Mouse (Mus musculus): Measurements from ENCODE around the gene Glb1. TPM values are rescaled to one million over a fixed set of nuclear protein-coding genes. Genes with fewer than 3 reads are reported as not detected.
"Not testable (repeated sequence)": the region's sequence is repeated elsewhere in the genome, so short reads cannot be mapped to it uniquely, and the experiment has no call there.

Gene Glb1
- 25.0 and 27.2 TPM in 2 replicates for polyA plus RNA-seq (2016; fragmentation: Nextera tagmentation; extraction: Ambion mirVana)

GRCm38 (mm10) chr9:114400949-114401684, at the start of gene Glb1, which contains the start of gene Tmppe:
Glb1 (plus strand) TSS chr9:114401076.
Tmppe (plus strand) TSS chr9:114401105.
- no peaks in the 10 kb centered on the region for H3K9me3 ChIP-seq
- H3K4me3 ChIP-seq (replicated peaks), result peak within 1 kb of the TSS; percentile 84
- peak within 1 kb of the TSS; percentile 82 for H3K4me2 ChIP-seq
- peaks cover 11% of the 10 kb centered on the region for H3K4me1 ChIP-seq (replicated peaks)
- peak within 1 kb of the TSS; percentile 94 for H3K27ac ChIP-seq
- peaks cover 22% of the 10 kb centered on the region for H3K36me3 ChIP-seq
- ATAC-seq (ENCODE audit: insufficient number of reproducible peaks, insufficient read depth, low FRiP score, low TSS enrichment, low read depth), result peak; percentile 98
- H3K9ac ChIP-seq (replicated peaks), result peak within 1 kb of the TSS; percentile 89
- H3K27me3 ChIP-seq, result no peaks in the 10 kb centered on the region
- under 1% methylated on average over 73 of the region's 73 CpGs for WGBS

GRCm38 (mm10) chr9:114367783-114368470, 32.9 kb upstream of the Glb1 start:
- Histone ChIP-seq H3K27me3 (peaks cover 10% of the 10 kb centered on the region), H3K4me2 (peak overlapping the region; percentile 87), H3K36me3 (no peaks in the 10 kb centered on the region; the same call in 1 of the 2 replicates), H3K9ac (replicated peaks) (peak overlapping the region; percentile 62), H3K4me3 (replicated peaks) (peak overlapping the region; percentile 50), H3K9me3 (no peaks in the 10 kb centered on the region), H3K27ac (no peak overlapping the region), H3K4me1 (replicated peaks) (no peaks in the 10 kb centered on the region; the same call in 1 of the 2 replicates)
- peak; percentile 76; the same call in 1 of the 2 replicates for ATAC-seq (ENCODE audit: insufficient number of reproducible peaks, insufficient read depth, low FRiP score, low TSS enrichment, low read depth)
- 1% methylated on average over 48 of the region's 48 CpGs for WGBS

- Histone ChIP-seq H3K9me3 (no peaks in the 10 kb centered on the region), H3K4me2 (peak overlapping the region; percentile 87), H3K36me3 (peaks cover 5% of the 10 kb centered on the region; the same call in 1 of the 2 replicates), H3K4me1 (replicated peaks) (no peaks in the 10 kb centered on the region; the same call in 1 of the 2 replicates), H3K27ac (no peak overlapping the region), H3K27me3 (peaks cover 10% of the 10 kb centered on the region), H3K9ac (replicated peaks) (peak overlapping the region; percentile 62), H3K4me3 (replicated peaks) (peak overlapping the region; percentile 50)
- ATAC-seq (ENCODE audit: insufficient number of reproducible peaks, insufficient read depth, low FRiP score, low TSS enrichment, low read depth), result no peak
- WGBS, result 10% methylated on average over 12 of the region's 12 CpGs
Observed at GRCm38 (mm10) chr9:114368471-114368858, 32.4 kb upstream of the Glb1 start.

GRCm38 (mm10) chr9:114369389-114369788, 31.5 kb upstream of the Glb1 start:
- not testable (repeated sequence) for H3K4me2 ChIP-seq; H3K36me3 ChIP-seq; H3K4me1 ChIP-seq (replicated peaks); ATAC-seq (ENCODE audit: insufficient number of reproducible peaks, insufficient read depth, low FRiP score, low TSS enrichment, low read depth); H3K9ac ChIP-seq (replicated peaks); H3K27ac ChIP-seq; H3K9me3 ChIP-seq; H3K4me3 ChIP-seq (replicated peaks)
- H3K27me3 ChIP-seq, result peaks cover 10% of the 10 kb centered on the region
- 64% methylated on average over 5 of the region's 5 CpGs for WGBS

GRCm38 (mm10) chr9:114371717-114372116, 29.2 kb upstream of the Glb1 start:
- not testable (repeated sequence) for H3K4me3 ChIP-seq (replicated peaks); H3K27ac ChIP-seq; H3K9me3 ChIP-seq; H3K4me2 ChIP-seq; H3K4me1 ChIP-seq (replicated peaks); H3K9ac ChIP-seq (replicated peaks); ATAC-seq (ENCODE audit: insufficient number of reproducible peaks, insufficient read depth, low FRiP score, low TSS enrichment, low read depth)
- 41% methylated on average over 5 of the region's 5 CpGs for WGBS
- H3K36me3 ChIP-seq, result peaks cover 29% of the 10 kb centered on the region
- H3K27me3 ChIP-seq, result peaks cover 10% of the 10 kb centered on the region

- no peak for ATAC-seq (ENCODE audit: insufficient number of reproducible peaks, insufficient read depth, low FRiP score, low TSS enrichment, low read depth)
- Histone ChIP-seq H3K9ac (replicated peaks) (no peak overlapping the region), H3K9me3 (no peaks in the 10 kb centered on the region), H3K36me3 (peaks cover 62% of the 10 kb centered on the region), H3K4me1 (replicated peaks) (no peaks in the 10 kb centered on the region), H3K4me2 (no peak overlapping the region), H3K4me3 (replicated peaks) (no peak overlapping the region), H3K27me3 (no peaks in the 10 kb centered on the region), H3K27ac (no peak overlapping the region)
- WGBS, result 88% methylated on average over 10 of the region's 10 CpGs
Observed at GRCm38 (mm10) chr9:114375276-114375962, 25.5 kb upstream of the Glb1 start.

GRCm38 (mm10) chr9:114377168-114377567, 23.7 kb upstream of the Glb1 start:
- Histone ChIP-seq H3K27me3 (no peaks in the 10 kb centered on the region), H3K4me2 (no peak overlapping the region), H3K4me1 (replicated peaks) (no peaks in the 10 kb centered on the region), H3K9ac (replicated peaks) (no peak overlapping the region), H3K27ac (no peak overlapping the region), H3K36me3 (peaks cover 65% of the 10 kb centered on the region), H3K4me3 (replicated peaks) (no peak overlapping the region), H3K9me3 (no peaks in the 10 kb centered on the region)
- 95% methylated on average over 10 of the region's 10 CpGs for WGBS
- ATAC-seq (ENCODE audit: insufficient number of reproducible peaks, insufficient read depth, low FRiP score, low TSS enrichment, low read depth), result no peak

GRCm38 (mm10) chr9:114379871-114380270, 21.0 kb upstream of the Glb1 start:
- Histone ChIP-seq H3K4me2 (no peak overlapping the region), H3K36me3 (peaks cover 78% of the 10 kb centered on the region)
- 84% methylated on average over 12 of the region's 12 CpGs for WGBS

GRCm38 (mm10) chr9:114380881-114381733, 19.8 kb upstream of the Glb1 start:
- Histone ChIP-seq H3K27me3 (no peaks in the 10 kb centered on the region), H3K27ac (no peak overlapping the region), H3K4me3 (replicated peaks) (no peak overlapping the region), H3K9ac (replicated peaks) (no peak overlapping the region), H3K4me1 (replicated peaks) (no peaks in the 10 kb centered on the region), H3K4me2 (no peak overlapping the region), H3K36me3 (peaks cover 80% of the 10 kb centered on the region), H3K9me3 (no peaks in the 10 kb centered on the region)
- ATAC-seq (ENCODE audit: insufficient number of reproducible peaks, insufficient read depth, low FRiP score, low TSS enrichment, low read depth), result no peak
- WGBS, result 69% methylated on average over 17 of the region's 17 CpGs

More at GRCm38 (mm10) chr9:114379871-114380270, 21.0 kb upstream of the Glb1 start:
- no peak overlapping the region for H3K4me3 ChIP-seq (replicated peaks)
- no peaks in the 10 kb centered on the region for H3K9me3 ChIP-seq
- no peak overlapping the region for H3K27ac ChIP-seq
- H3K27me3 ChIP-seq, result no peaks in the 10 kb centered on the region
- no peaks in the 10 kb centered on the region for H3K4me1 ChIP-seq (replicated peaks)
- no peak for ATAC-seq (ENCODE audit: insufficient number of reproducible peaks, insufficient read depth, low FRiP score, low TSS enrichment, low read depth)
- no peak overlapping the region for H3K9ac ChIP-seq (replicated peaks)

GRCm38 (mm10) chr9:114382936-114383710, 17.8 kb upstream of the Glb1 start:
- no peaks in the 10 kb centered on the region for H3K9me3 ChIP-seq
- H3K4me1 ChIP-seq (replicated peaks), result peaks cover under 1% of the 10 kb centered on the region
- no peak overlapping the region for H3K4me3 ChIP-seq (replicated peaks)
- H3K4me2 ChIP-seq, result no peak overlapping the region
- ATAC-seq (ENCODE audit: insufficient number of reproducible peaks, insufficient read depth, low FRiP score, low TSS enrichment, low read depth), result no peak
- no peak overlapping the region for H3K9ac ChIP-seq (replicated peaks)
- peaks cover 65% of the 10 kb centered on the region for H3K36me3 ChIP-seq
- H3K27me3 ChIP-seq, result no peaks in the 10 kb centered on the region
- no peak overlapping the region for H3K27ac ChIP-seq
- WGBS, result 75% methylated on average over 17 of the region's 17 CpGs

All from limb, embryonic 12.5 days (tissue).